Mouse (Mus musculus) liver, adult (tissue): Measurements from ENCODE around the gene Syt7.

ENCODE experiments used
- GATA4 ChIP-seq: IDR thresholded peaks from 2 replicates; pipeline ENCODE4 v1.6.1; 2014; ENCODE audit warnings: mild to moderate bottlenecking, low read length; ENCODE audit not compliant: insufficient replicate concordance

Gene Syt7

DNA sequence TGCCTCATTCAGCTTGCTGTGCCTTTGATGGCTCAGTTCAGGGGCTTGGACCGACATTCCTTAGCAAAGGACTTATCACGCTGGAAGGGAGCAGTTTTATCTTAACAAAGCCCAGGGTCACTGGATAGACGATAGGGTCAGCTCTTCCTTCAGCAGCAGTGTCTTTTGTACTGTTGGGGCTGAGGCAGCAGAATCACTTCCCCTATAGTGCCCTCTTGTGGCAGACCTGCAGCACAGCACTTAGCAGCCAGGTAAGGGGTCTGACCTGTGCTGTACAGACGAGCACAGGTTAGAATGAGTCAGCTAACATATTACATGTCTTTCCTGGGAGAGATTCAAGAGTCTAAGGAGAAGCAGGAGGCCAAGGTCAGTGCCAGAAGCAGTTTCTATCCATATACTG is 113.7 kb downstream of the Syt7 start:
- TF ChIP-seq GATA4: no peak
